Mouse (Mus musculus) layer of hippocampus, postnatal 14 days (tissue): ENCODE measurements around the gene Il5ra. TPM values are rescaled to one million over a fixed set of nuclear protein-coding genes. Genes with fewer than 3 reads are reported as not detected.
A peak's percentile ranks its signal among the peaks of the same experiment; 100 is the strongest.

Source experiments
- DNase-seq, 2 experiments: peaks; one replicate each; pipeline ENCODE4 v3.0.0; 2021 to 2022; ENCODE audit warnings: low spot score in 2 of 2, mixed read lengths in 1 of 2
- long read RNA-seq, 2 experiments: library from polyadenylated mRNA; stranded (forward); transcript quantifications; one replicate each; pipeline ENCODE4 v2.0.0; 2021
- total RNA-seq, 2 experiments: library from RNA; stranded (reverse); gene quantifications; 2 replicates each; pipeline ENCODE4 v1.2.3; 2021

The Il5ra gene
- total RNA-seq: not detected
- long read RNA-seq, experiment 1: 0 reads
- long read RNA-seq, experiment 2, partial matches to known transcripts: 0 of 1 reads
- long read RNA-seq, experiment 2, other reads (novel, unspliced or antisense): 1 of 1 reads

DNA sequence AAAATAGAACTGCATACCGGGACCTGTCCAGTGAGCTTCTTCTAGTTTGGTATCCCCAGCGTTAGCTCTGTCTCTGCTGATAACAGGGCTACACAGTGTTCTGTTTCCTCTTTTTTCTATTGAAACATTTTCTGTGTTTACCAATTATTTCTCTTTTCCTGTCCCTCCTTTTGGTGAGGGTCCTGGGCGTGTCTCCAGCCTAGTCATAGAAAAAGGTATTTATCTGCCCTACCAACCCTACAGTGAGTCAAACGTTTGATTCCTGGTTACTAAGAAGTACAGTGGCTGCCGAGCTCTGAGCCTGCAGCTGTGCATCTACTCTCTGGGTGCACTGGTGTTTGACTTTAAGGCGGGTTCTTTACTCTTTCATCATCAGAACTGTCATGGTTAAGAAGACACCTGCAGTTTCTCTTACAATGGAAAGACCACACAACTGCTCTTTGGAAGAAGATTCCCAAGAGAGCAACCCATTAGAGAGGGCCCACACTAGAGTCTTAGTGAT lies at the start of gene Il5ra:
TSS of gene Il5ra (minus strand) at position 151 of the 502 bp plus-strand sequence.
- DNase-seq: no peak

- DNase-seq: no peak
Observed at GRCm38 (mm10) chr6:106794094-106794814, 45.4 kb upstream of the Il5ra start.

GRCm38 (mm10) chr6:106793621-106794020 lies 44.8 kb upstream of the Il5ra start:
- no peak for DNase-seq

GRCm38 (mm10) chr6:106793088-106793487 lies 44.3 kb upstream of the Il5ra start:
- no peak for DNase-seq

GRCm38 (mm10) chr6:106792486-106792885 lies 43.6 kb upstream of the Il5ra start:
- DNase-seq: no peak

GRCm38 (mm10) chr6:106791429-106791828 lies 42.6 kb upstream of the Il5ra start:
- no peak for DNase-seq

DNA sequence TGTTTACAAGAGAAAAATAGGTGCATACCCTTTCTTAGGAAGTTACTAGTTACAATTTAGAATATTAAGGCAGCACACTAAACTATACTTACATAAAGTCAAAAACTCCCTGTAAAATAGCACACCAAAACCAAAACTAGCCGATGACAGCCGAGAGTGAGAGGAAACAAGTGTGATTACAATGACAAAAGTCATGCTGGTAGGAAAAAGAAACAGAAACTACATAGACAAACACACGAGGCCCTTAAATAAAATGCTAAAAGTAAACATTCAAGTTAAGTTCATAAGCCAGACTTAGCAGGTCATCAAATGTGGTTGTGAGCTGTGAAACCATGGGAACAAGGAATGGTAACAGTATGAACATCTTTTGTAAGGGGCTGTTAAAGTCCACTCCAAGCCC lies 38.3 kb upstream of the Il5ra start:
- DNase-seq: no peak

- DNase-seq: no peak
Observed at GRCm38 (mm10) chr6:106770046-106770445, 21.2 kb upstream of the Il5ra start.

DNA sequence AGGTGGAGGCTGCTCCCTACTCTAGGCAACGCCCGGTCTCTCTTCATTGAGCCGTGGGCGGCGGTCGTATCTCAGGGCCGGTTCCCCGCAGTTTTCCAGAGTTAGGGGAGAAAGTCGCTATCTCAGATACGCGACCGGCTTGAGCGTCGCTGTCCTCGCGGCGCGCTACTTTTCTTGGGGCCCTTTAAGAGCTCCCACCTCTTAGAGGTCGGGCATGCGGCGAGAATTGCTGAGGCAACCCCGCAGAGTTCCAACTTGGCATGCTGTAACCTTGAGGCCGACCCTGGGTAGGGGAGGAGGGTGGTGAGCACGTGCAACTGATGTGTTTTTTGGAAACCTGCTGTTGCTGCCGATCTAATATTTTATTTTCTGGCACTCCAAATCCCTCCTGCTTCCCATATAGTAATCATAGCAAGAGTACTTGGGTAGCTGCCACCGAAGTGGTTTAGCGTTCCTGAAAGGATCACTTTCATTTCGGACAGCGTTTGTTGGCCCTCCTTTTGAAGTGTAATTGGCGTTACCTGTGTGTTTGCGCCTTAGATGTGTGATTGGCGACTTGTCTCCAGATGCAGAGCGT lies 20.5 kb upstream of the Il5ra start:
- no peak for DNase-seq

- DNase-seq: peak; percentile 93 to 98
Observed at GRCm38 (mm10) chr6:106768640-106769289, 19.9 kb upstream of the Il5ra start, which contains the start of gene Trnt1. Gene Trnt1, plus strand, starts transcription at chr6:106769120.

- no peak for DNase-seq
Observed at GRCm38 (mm10) chr6:106766774-106767173, 17.9 kb upstream of the Il5ra start.

- DNase-seq: no peak
Observed at GRCm38 (mm10) chr6:106765892-106766291, 17.1 kb upstream of the Il5ra start.

DNA sequence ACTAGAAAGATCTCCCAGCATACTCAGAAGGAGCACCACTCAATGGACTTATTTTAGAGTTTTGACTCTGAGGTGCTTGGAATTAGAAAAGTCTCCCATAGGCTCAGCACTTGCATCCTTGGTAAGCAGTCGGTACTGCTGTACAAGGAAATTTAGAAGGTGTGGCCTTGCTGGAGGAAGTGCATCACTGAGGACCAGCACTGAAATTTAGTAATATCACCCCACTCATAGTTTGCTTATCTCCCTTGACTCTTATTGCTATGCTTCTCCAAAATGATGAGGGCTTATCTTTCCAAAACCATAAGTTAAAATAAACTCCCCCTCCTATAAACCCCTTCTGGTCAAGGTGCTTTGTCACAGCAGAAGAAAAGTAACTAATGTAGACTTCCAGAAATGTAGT lies 12.6 kb upstream of the Il5ra start:
- no peak for DNase-seq

DNA sequence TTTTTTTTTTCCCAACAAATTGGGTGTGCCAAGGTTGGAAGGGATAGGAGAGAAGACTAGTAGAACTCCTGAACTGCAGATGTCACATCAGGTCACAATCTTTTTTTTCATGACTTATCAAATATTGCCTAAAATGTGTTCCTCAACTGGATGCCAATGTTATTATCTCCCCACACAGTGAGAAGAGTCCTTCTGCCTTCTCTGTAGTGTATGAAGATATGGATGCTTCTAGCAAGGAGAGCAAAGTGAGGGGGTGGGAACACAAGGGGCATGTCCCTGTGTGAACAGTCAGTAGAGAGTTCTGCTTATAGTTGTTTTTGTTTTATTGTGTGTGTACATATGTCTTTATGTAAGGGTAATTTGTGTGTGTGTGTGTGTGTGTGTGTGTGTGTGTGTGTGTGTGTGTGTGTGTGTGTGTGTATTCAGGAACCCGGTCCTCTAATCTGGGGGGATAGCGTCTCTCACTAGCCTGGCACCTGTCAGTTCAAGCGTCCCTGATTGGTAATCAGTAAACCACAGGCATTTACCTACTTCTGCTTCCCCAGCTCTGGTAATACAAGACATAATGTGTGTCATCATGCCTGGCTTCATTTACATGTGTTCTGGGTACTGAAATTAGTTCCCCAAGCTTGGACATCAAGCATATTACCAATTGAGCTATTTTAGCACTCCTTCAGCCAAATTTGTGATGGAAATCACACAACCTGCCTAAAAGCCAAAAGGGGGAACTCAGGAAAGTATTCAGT lies 11.8 kb upstream of the Il5ra start:
- DNase-seq: no peak

DNA sequence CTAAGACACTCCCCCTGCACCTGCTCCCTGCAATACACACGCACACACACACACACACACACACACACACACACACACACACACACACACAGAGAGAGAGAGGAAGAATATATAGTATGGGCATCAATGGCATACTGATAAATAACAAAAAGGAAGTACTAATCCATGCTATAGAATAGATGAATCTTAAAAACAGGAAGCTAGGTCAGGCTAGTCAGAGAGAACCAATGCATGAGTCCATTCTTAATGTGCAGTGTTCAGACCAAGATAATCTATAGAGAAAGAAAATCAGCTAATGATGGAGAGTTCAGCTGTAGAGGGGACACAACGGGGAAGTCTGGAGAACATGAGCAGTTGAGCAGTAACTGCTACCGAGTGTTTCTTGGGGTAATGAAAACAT lies 9.5 kb upstream of the Il5ra start:
- DNase-seq: no peak

DNA sequence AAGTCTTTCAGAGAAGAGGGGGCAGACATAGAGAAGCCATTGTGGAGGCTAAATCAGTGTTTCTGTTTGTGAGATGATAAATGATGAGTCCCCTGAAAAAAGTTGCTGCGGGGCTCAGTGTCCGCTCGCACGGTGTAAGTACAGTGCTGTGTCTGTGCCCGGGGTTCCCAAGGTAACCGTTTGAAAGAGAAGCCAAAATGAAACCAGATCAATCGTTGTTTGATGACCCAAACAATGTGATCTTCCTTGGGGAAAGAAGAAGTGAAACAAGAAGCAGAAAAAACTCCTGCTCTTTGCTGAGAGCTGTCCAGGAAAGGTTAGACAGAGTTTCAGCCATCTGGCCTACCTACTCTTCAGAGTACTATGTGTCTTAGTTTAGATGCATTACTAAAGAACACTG lies 1.5 kb upstream of the Il5ra start:
- no peak for DNase-seq

- DNase-seq: no peak
Observed at GRCm38 (mm10) chr6:106747804-106748203, 1.0 kb downstream of the Il5ra start.

DNA sequence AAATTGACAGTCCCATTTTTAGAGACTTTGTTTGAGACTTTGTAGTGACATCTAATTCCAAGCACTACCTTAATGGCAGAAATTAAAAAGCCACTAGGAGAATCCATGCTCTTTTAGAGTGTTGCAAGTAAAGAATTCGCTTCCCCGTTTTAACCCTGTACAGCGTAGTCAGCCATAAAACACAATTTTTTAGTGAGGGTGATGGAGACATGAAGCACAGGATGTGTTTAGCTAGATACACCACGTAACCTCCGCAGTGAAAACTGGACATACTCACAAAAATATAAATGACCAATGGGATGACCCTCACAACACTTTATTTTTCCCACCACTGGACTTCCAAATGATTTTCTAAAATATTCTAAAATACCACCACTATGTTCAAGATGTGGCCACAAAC lies 1.6 kb downstream of the Il5ra start:
- no peak for DNase-seq

GRCm38 (mm10) chr6:106745673-106746394 lies 3.0 kb downstream of the Il5ra start:
- DNase-seq: no peak

DNA sequence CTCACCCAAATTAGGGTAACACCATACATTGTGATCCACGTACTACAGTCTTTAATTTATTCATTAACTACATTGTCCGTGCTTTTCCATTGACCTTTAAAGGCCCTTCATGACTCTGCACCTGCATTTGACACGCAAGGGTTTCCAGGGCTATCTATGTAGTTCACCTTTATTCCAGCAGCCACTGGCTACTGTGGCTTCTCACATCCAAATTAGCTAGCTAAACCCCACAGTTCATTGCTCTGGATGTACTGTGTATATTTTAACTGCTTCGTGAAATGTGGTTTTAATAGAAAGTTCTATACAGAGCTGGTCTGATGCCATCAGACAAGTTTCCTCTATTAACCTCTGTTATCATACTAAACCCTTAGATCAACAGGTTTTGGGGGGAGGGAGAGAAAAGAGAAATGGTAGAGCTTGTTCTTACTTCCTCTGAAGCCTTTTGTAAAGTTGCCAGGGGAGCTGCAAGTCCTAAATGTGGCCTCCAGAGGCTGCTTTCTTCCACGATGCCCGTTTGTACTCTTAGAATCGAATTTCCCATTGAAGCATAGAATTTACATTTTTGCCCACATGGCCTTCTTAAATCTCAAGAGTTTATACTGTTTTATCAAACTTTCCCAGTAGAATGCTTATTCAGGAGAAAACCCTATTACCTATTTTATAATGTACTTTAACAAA lies 5.1 kb downstream of the Il5ra start:
- DNase-seq: no peak
